Mouse (Mus musculus): ENCODE results near the gene Syn1. TPM values are rescaled to one million over a fixed set of nuclear protein-coding genes. Genes with fewer than 3 reads are reported as not detected.
A peak's percentile ranks its signal among the peaks of the same experiment; 100 is the strongest.

Syn1 gene
- polyA plus RNA-seq, 1 experiment from 2014 or later, result 37.7 TPM

DNA sequence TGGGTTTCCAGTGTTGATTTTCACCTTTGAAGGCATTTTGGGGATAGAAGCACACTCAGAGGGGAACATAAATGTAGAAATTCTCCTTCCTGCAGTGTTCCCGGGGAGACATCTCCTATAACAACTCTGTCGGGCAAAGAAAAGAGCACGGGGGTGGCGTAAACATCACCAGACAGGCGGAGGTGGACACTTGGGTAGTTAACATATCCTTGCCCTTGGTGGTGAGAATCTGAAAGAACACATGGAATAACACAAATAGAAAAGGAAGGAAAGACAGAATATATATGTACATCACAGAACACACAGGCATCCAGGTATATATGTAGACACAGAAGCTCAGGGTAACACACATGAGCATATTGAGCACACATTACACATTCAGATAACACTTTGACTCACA is 562 bp upstream of the Syn1 start:
- Histone ChIP-seq H3K9me3 (ENCODE audit: control insufficient read depth, low read length) (no peaks in the 10 kb centered on the region), H3K4me3 (replicated peaks; ENCODE audit: low read length) (peak overlapping the region; percentile 66), H3K4me1 (replicated peaks; ENCODE audit: control insufficient read depth, insufficient read depth, low read length) (peaks cover 9% of the 10 kb centered on the region; the same call in 1 of the 2 replicates), H3K36me3 (ENCODE audit: control insufficient read depth, insufficient read depth) (no peaks in the 10 kb centered on the region), H3K4me2 (ENCODE audit: low read length) (peak overlapping the region; percentile 60), H3K9ac (replicated peaks; ENCODE audit: low read depth, low read length) (no peak overlapping the region; the same call in 1 of the 2 replicates), H3K27me3 (replicated peaks; ENCODE audit: control insufficient read depth, insufficient read depth, low read length) (no peaks in the 10 kb centered on the region), H3K27ac (ENCODE audit: low read length) (peak overlapping the region; percentile 65)
- no peak; the same call in 1 of the 2 replicates for ATAC-seq
- WGBS, result 42% methylated on average over 5 of the region's 5 CpGs

DNA sequence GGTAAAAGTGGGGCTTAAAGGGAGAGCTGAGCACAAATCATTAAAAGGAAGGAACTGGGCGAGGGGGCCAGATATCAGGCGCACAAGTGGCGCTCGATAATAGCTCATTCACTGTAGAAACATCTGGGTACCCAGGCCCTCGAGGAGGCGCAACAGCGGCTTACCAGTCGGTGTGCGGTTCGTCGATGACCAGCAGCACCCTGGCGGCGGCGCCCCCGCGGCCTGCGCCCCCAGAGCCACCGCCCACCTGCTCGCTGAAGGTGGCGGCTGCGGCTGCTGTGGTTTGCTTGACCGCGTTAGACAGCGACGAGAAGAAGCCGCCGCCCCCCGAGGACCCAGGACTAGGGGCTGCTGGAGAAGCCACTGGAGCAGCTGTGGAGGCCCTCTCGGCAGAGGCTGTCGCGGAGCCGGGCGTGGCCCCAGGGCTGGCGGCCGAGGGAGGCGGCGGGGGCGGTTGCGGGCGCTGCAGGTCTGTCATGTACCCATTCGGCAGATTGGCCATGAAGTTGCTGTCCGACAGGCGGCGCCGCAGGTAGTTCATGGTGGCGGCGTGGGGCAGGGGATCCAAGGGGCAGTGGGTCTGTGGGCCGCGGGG is 458 bp downstream of the Syn1 start:
- peak overlapping the region; percentile 66 for H3K27ac ChIP-seq (ENCODE audit: low read length)
- WGBS, result 13% methylated on average over 44 of the region's 49 CpGs
- no peaks in the 10 kb centered on the region for H3K36me3 ChIP-seq (ENCODE audit: control insufficient read depth, insufficient read depth)
- peak overlapping the region; percentile 66 for H3K4me3 ChIP-seq (replicated peaks; ENCODE audit: low read length)
- peaks cover 9% of the 10 kb centered on the region; the same call in 1 of the 2 replicates for H3K4me1 ChIP-seq (replicated peaks; ENCODE audit: control insufficient read depth, insufficient read depth, low read length)
- no peaks in the 10 kb centered on the region for H3K9me3 ChIP-seq (ENCODE audit: control insufficient read depth, low read length)
- peak; percentile 58 for ATAC-seq
- H3K4me2 ChIP-seq (ENCODE audit: low read length), result peak overlapping the region; percentile 60
- peak overlapping the region; percentile 67 for H3K9ac ChIP-seq (replicated peaks; ENCODE audit: low read depth, low read length)
- H3K27me3 ChIP-seq (replicated peaks; ENCODE audit: control insufficient read depth, insufficient read depth, low read length), result no peaks in the 10 kb centered on the region

DNA sequence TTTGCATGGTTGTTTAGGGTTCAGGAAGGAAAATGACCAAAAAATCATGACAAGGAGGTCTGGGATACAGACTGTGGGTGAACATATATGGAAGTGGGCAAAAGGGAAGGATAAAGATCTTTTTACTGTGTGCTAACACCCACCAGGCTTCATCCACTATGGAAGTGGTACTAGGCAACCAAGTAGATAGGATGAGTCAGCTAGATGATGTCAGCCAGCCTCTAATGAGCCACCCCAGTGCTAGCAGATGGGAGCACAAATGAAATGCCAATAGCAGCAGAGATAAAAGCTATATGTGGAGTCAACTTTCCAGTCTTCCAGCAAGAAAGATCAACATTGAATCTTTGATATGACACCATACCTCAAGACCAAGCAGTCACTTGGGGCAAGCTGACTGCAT is 5.7 kb downstream of the Syn1 start:
- no peaks in the 10 kb centered on the region for H3K27me3 ChIP-seq (replicated peaks; ENCODE audit: control insufficient read depth, insufficient read depth, low read length)
- H3K4me1 ChIP-seq (replicated peaks; ENCODE audit: control insufficient read depth, insufficient read depth, low read length), result peaks cover 9% of the 10 kb centered on the region; the same call in 1 of the 2 replicates
- no peak for ATAC-seq
- no peak overlapping the region for H3K27ac ChIP-seq (ENCODE audit: low read length)
- no peak overlapping the region for H3K4me3 ChIP-seq (replicated peaks; ENCODE audit: low read length)
- no peaks in the 10 kb centered on the region for H3K36me3 ChIP-seq (ENCODE audit: control insufficient read depth, insufficient read depth)
- no peaks in the 10 kb centered on the region for H3K9me3 ChIP-seq (ENCODE audit: control insufficient read depth, low read length)
- H3K9ac ChIP-seq (replicated peaks; ENCODE audit: low read depth, low read length), result no peak overlapping the region
- no peak overlapping the region for H3K4me2 ChIP-seq (ENCODE audit: low read length)

DNA sequence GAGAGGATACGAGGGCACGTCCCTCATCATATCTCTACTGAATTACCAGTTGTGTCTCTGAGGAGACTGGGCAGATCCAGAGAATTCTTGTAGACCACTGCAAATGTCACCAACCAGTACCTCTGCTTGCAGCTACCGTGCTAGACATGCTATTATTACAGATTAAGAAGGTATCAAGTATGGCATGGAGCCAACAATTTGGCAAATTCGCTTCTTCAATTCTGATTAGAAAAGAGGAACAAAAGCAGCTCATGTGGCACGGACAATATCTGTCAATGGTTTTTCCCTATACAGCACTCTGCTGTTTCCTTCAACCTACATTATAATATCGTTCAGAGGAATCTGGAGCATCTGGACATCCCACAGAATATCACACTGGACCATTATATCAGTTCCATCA is 7.1 kb downstream of the Syn1 start:
- Histone ChIP-seq H3K27ac (ENCODE audit: low read length) (no peak overlapping the region), H3K36me3 (ENCODE audit: control insufficient read depth, insufficient read depth) (no peaks in the 10 kb centered on the region), H3K4me2 (ENCODE audit: low read length) (no peak overlapping the region), H3K27me3 (replicated peaks; ENCODE audit: control insufficient read depth, insufficient read depth, low read length) (no peaks in the 10 kb centered on the region), H3K9ac (replicated peaks; ENCODE audit: low read depth, low read length) (no peak overlapping the region), H3K9me3 (ENCODE audit: control insufficient read depth, low read length) (no peaks in the 10 kb centered on the region), H3K4me3 (replicated peaks; ENCODE audit: low read length) (no peak overlapping the region), H3K4me1 (replicated peaks; ENCODE audit: control insufficient read depth, insufficient read depth, low read length) (no peaks in the 10 kb centered on the region)
- WGBS, result 89% methylated on average over 6 of the region's 6 CpGs
- no peak for ATAC-seq

DNA sequence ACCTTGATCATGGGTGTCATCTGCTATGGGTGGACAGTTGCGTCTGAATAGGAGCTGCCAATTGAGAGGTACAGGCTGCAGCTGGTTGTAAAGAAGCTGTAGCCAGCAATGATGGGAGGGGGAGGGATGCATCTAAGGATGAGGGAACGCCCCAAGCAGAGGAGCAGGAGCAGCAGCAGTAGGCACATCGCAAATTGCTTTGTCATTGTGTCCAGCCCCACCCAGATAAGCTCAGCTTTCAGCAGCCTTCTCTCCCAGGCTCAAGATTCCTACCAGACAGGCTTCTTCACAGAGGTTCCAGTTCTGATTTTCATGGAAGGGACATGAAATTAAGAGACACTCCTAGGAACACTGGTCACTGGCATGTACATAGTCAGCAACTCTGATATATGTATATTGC is 10.7 kb downstream of the Syn1 start:
- no peaks in the 10 kb centered on the region for H3K4me1 ChIP-seq (replicated peaks; ENCODE audit: control insufficient read depth, insufficient read depth, low read length)
- WGBS, result 52% methylated on average over 3 of the region's 3 CpGs
- no peak overlapping the region for H3K9ac ChIP-seq (replicated peaks; ENCODE audit: low read depth, low read length)
- no peaks in the 10 kb centered on the region for H3K36me3 ChIP-seq (ENCODE audit: control insufficient read depth, insufficient read depth)
- H3K9me3 ChIP-seq (ENCODE audit: control insufficient read depth, low read length), result no peaks in the 10 kb centered on the region
- no peak overlapping the region for H3K4me3 ChIP-seq (replicated peaks; ENCODE audit: low read length)
- ATAC-seq, result no peak
- H3K4me2 ChIP-seq (ENCODE audit: low read length), result no peak overlapping the region
- no peaks in the 10 kb centered on the region for H3K27me3 ChIP-seq (replicated peaks; ENCODE audit: control insufficient read depth, insufficient read depth, low read length)
- H3K27ac ChIP-seq (ENCODE audit: low read length), result no peak overlapping the region

DNA sequence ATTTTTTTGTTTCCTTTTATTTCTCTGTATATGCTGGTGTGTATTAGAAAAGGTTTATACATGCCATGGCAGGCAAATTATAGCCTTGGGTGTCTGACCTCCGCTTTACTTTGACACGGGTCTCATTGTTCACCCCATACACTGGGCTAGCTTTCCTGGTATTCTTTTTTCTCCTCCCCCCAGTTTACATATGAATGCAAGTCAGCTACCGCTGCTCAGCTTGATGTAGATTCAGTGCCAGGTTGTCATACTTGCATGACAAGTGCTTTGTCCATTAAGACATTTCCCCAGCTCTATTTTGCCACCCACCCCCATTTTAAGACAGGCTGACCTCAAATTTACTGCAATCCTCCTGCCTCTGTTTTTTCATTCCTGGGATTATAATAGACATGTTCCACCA is 45.6 kb downstream of the Syn1 start:
- H3K27me3 ChIP-seq (replicated peaks; ENCODE audit: control insufficient read depth, insufficient read depth, low read length), result no peaks in the 10 kb centered on the region
- 16% methylated on average over 3 of the region's 3 CpGs for WGBS
- H3K27ac ChIP-seq (ENCODE audit: low read length), result no peak overlapping the region

DNA sequence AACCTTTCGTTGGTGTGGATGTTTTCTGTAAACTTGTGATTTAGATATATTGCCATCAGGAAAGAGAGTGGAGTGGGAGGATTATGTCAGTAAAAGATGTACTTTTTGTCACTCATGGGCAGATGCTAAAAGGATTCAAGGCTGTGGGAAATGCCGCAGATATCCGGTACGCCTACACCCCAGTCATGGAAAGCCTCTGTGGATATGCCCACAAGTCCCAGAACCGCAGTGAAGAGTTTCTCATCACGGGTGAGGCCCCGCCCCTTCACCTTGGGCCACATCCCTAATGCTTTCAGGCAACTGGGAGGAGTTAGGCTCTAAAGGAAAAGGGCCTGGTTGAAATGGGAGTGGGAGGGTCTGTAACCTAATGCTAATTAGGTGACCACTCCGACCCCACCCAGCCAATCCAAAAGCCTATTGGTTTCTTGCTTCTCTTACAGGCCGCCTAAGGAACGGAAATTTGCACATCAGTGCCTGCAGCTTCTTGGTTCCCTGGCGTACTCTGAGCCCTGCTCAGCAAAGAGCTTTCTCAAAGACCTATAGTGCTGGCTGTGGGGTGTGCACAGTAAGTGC is 47.8 kb downstream of the Syn1 start:
- Histone ChIP-seq H3K4me2 (ENCODE audit: low read length) (no peak overlapping the region), H3K27ac (ENCODE audit: low read length) (no peak overlapping the region), H3K36me3 (ENCODE audit: control insufficient read depth, insufficient read depth) (no peaks in the 10 kb centered on the region), H3K9ac (replicated peaks; ENCODE audit: low read depth, low read length) (no peak overlapping the region), H3K27me3 (replicated peaks; ENCODE audit: control insufficient read depth, insufficient read depth, low read length) (no peaks in the 10 kb centered on the region), H3K4me1 (replicated peaks; ENCODE audit: control insufficient read depth, insufficient read depth, low read length) (no peaks in the 10 kb centered on the region), H3K4me3 (replicated peaks; ENCODE audit: low read length) (no peak overlapping the region), H3K9me3 (ENCODE audit: control insufficient read depth, low read length) (no peaks in the 10 kb centered on the region)
- ATAC-seq, result no peak
- WGBS, result 34% methylated on average over 11 of the region's 11 CpGs

More for the DNA sequence above, 45.6 kb downstream of the Syn1 start:
- peak; percentile 45 for ATAC-seq
- Histone ChIP-seq H3K36me3 (ENCODE audit: control insufficient read depth, insufficient read depth) (no peaks in the 10 kb centered on the region), H3K4me3 (replicated peaks; ENCODE audit: low read length) (no peak overlapping the region), H3K9me3 (ENCODE audit: control insufficient read depth, low read length) (no peaks in the 10 kb centered on the region), H3K4me1 (replicated peaks; ENCODE audit: control insufficient read depth, insufficient read depth, low read length) (no peaks in the 10 kb centered on the region), H3K9ac (replicated peaks; ENCODE audit: low read depth, low read length) (no peak overlapping the region), H3K4me2 (ENCODE audit: low read length) (no peak overlapping the region)

DNA sequence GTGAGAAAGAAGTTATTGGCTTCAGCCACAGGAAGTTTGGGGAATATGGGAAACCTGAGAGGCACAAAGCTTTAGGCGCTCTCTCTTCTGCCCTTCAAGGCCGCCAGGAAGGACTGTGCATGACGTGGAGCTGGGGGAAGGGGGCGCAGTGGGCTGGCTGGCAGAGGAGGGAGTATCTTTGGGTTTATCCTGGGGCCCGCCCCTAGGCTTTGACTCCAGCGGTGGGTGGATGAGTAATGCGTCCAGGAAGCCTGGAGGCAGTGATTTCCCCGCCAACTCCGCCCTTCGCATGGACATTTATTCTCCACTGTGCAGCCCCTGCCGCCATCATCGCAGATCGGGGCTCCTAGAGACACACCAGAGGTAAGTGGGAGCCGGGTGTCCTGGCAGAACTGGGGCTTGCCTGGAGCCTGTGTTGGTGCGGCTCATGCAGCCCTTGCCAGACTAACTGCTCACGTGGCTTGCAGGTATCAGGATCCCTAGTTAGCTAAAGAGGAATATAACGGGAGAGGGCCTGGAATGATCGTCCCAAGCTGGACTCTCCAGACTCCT is 50.8 kb downstream of the Syn1 start, which contains the start of gene Timp1:
Gene Timp1 (plus strand): TSS at position 205 of the 552 bp plus-strand sequence.
- H3K27me3 ChIP-seq (replicated peaks; ENCODE audit: control insufficient read depth, insufficient read depth, low read length), result no peaks in the 10 kb centered on the region
- H3K9me3 ChIP-seq (ENCODE audit: control insufficient read depth, low read length), result no peaks in the 10 kb centered on the region
- no peak within 1 kb of the TSS for H3K9ac ChIP-seq (replicated peaks; ENCODE audit: low read depth, low read length)
- 24% methylated on average over 18 of the region's 18 CpGs for WGBS
- no peak within 1 kb of the TSS for H3K4me3 ChIP-seq (replicated peaks; ENCODE audit: low read length)
- H3K27ac ChIP-seq (ENCODE audit: low read length), result no peak within 1 kb of the TSS
- ATAC-seq, result peak; percentile 45; the same call in 1 of the 2 replicates
- H3K36me3 ChIP-seq (ENCODE audit: control insufficient read depth, insufficient read depth), result no peaks in the 10 kb centered on the region
- no peaks in the 10 kb centered on the region for H3K4me1 ChIP-seq (replicated peaks; ENCODE audit: control insufficient read depth, insufficient read depth, low read length)
- H3K4me2 ChIP-seq (ENCODE audit: low read length), result no peak within 1 kb of the TSS

DNA sequence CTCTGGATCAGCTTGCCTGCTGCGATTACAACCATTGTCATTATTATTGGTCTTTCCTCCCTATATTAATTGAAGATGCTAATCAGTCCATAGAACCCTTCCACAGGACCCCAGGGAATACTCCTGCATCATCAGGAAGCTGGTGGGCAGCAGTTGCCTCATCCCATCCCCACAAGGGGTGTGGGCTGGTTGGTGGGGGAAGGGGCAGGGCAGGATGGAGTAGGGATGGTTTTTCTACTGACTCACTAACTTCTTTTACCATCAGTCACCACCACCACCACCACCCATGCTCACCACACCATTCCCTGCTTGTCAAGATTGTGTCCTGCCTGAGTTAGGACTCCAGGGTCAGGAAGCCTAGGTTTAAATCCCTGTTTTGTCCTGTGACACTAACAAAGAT is 51.6 kb downstream of the Syn1 start:
- no peaks in the 10 kb centered on the region for H3K9me3 ChIP-seq (ENCODE audit: control insufficient read depth, low read length)
- no peaks in the 10 kb centered on the region for H3K4me1 ChIP-seq (replicated peaks; ENCODE audit: control insufficient read depth, insufficient read depth, low read length)
- no peaks in the 10 kb centered on the region for H3K27me3 ChIP-seq (replicated peaks; ENCODE audit: control insufficient read depth, insufficient read depth, low read length)
- H3K4me3 ChIP-seq (replicated peaks; ENCODE audit: low read length), result no peak overlapping the region
- no peaks in the 10 kb centered on the region for H3K36me3 ChIP-seq (ENCODE audit: control insufficient read depth, insufficient read depth)
- H3K4me2 ChIP-seq (ENCODE audit: low read length), result no peak overlapping the region
- no peak overlapping the region for H3K9ac ChIP-seq (replicated peaks; ENCODE audit: low read depth, low read length)
- no peak for ATAC-seq
- WGBS, result 71% methylated on average over 1 of the region's 1 CpGs
- H3K27ac ChIP-seq (ENCODE audit: low read length), result no peak overlapping the region

Measured in forebrain, embryonic 16.5 days (tissue).